Mouse (Mus musculus) fibroblast of lung, adult 2 months (primary cell): ENCODE results near the gene Lsp1.

ENCODE experiments used
- DNase-seq: peaks from one replicate; pipeline ENCODE4 v3.0.0-alpha.2; 2011; ENCODE audit warnings: low read depth

The Lsp1 gene

DNA sequence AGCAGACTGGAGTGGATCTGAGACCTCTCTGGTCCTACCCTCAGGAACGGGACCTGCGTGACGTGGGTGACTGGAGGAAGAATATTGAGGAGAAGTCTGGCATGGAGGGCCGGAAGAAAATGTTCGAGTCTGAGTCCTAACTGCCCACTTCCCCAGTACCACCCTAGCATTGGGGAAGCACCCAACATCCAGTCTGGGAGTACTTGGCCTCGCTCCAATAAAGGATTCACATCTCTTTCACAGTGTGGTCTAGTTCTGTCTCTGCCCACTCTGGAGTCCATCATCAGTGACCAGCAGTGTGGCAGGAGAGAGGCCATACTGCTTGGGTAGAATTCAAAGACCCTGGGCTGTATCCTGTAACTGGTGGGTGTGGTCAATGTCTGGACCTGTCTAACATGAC is 16.4 kb upstream of the Lsp1 start:
- DNase-seq = no peak

DNA sequence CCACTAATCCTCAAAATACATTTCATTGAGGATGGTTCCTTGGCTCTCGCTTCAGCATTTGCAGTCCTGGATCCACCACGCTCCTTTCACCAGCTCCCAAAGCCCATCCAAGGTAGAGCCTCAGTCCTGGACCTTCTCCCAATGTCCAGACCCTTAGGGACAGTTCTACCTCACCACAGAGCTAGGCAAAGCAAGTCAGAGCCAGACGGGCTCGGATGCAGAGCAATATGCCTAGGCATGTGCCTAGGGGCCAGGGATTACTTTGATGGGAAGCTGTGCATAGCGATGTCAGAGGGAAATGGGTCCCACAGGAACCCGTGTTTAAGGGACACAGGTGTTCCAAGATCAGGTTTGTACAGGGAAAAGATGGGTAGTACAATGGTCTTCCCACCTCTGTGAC is 15.3 kb upstream of the Lsp1 start:
- no peak for DNase-seq

DNA sequence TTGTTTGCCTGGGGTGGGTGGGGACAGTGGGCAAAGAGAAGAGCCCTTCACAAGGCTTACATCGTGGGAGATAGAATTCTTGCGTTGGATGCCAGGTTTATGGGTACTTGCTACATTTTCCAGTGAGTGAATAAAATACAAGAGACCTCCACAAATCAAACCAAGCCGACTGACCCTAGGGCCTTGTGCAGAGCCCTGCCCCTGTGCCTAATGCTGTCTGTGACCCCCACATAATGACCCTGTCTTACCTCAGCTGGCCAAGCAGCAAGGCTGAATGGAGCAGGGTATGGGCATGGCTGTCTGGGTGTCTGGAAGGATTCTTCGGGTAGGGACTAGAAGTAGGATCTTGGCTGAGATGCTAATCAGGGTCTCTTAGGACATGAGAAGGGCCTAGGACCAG is 14.3 kb upstream of the Lsp1 start:
- DNase-seq = no peak

DNA sequence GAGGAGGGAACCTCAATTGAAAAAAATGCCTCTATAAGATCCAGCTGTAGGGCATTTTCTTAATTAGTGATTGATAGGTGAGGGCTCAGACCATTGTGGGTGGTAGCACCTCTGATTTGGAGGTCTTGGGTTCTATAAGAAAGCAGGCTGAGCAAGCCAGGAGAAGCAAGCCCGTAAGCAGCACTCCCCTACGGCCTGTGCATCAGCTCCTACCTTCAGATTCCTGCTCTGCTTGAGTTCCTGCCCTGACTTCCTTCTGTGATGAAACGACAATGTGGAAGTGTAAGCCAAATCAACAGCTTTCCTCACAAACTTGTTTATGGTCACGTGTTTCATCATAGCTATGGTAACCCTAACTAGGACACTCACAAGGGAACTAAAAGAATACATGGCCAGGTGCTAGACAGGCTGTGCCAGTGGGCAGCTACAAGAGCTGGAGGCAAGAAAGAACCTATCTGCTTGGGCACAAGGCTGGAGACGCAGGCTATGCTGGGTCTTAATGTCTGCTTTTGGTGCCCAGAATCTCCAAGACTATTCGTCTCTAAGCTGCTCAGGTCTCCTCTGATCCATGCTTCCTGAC is 11.5 kb upstream of the Lsp1 start:
- DNase-seq = no peak

DNA sequence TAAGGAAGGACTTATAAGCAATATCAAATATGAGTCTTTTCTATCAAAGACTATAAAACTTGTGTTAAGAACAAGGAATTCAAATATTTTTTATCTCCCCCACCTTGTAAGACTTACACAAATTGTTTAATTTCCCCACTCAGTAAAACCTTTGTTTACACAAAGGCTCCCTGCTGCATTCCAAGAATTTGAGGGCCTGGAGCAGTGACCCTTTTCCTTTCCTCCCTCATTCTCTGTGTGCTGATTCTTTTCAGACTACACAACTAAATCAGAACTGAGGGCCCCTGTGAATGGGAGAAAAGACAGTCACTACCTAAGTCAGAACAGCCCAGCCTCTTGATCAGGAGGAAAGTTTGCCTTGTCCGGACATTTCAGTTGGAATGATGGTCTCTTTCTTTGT is 5.9 kb upstream of the Lsp1 start:
- no peak for DNase-seq

DNA sequence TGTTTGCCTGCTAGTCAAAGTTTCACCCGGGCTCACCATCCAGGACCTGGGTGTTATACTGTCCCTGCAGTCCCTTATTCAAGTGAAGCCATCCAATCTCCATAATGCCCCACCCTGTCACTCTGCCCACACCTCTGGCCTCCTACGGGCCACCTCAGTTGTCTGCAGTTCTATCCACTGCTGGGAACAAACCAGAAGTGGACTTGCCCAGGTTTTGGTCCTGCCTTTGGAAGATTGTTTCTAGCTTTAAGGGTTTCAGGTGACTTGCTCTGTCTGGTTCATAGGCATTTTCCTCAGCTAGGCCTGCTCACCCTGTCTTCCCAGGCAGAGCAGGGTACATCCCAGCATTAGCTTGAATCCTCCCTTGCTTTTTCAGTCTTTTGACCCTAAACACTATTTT is 5.4 kb upstream of the Lsp1 start:
- no peak for DNase-seq

DNA sequence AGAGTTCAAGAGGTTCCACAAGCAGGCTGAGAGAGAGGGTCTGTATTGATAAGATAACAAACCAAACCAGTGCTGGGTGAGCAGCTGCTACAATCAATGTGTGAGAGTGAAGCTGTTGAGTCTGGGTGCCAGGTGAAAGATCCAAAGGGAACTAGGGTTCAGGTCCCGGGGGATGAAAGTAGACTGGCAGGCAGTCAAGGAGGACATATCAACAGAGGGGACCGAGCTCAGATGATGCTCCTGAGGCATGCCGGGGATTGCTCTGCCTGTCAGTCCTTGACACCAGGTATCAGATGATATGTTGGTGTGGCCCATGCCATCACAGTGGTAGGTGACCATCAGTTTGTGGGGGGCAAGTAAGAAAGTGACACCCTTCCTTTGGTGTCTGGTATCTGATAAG is 3.8 kb upstream of the Lsp1 start:
- DNase-seq = no peak

DNA sequence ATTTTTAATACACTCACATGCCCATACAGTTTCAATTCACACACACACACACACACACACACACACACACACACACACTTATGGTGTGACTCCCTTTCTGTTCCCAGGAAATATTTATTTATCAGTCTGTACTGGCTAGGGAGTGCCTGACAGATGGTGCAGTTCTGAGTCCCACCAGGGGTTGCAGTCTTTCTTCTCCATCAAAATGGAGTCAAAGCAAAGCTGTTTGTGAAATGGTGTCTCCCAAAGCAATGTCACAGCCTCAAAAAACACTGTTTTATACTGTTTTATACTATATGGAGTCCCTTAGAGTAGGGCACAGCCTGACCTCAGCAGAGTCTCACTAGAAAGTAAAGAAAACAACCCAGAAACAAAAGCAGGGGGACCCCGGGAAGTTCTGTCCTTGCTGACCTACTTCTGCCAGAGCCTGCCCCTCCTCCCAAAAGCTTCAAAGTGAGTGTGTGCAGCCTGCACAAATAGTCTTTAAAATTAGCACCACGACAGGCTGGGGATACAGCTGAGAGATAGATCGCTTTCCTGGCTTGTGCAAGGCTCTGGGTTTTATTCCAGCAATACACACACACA is 3.3 kb upstream of the Lsp1 start:
- DNase-seq = no peak

DNA sequence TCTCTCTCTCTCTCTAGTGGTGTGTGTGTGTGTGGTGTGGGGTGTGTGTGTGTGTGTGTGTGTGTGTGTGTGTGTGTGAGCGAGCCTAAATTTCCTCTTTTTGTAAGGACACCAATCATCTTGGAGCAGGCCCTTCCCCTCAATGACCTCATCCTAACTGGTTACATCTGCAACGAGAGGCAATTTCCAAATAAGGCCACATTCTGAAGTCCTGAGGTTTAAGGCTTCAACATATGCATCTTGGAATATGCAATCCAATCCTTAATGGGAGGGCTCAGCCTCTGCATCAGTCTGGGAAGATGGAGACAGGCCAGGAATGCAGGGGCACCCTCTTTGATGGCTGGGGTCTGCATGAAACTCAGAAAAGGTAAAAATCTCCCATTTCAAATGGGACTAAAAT is 2.6 kb upstream of the Lsp1 start:
- DNase-seq = no peak

DNA sequence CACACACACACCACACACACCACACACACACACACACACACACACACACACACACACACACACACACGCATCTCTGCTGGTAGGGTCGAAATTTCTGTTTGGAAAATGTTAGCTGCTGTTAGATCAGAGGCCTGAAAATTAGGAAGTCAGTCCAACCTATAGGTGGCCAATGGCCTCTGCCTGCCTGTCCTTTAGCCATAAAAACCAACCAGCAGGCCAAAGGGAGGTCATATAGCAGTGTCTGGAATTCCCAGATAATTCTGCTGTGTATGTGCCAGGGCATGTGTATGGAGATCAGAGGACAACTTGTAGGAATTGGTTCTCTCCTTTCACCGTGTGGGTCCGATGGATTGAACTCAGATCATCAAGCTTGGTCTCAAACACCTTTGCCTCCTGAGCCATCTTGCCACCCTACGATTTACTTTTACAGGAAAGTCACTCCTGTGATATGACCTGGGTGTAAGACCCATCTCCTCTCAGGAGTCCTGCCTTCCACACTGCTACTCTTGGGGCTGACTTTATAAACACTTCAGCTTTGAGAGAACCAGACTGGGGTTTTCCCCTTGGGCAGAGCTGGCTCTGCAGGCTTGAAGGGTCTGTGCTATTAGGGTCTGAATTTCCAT is 1.8 kb upstream of the Lsp1 start:
- no peak for DNase-seq

DNA sequence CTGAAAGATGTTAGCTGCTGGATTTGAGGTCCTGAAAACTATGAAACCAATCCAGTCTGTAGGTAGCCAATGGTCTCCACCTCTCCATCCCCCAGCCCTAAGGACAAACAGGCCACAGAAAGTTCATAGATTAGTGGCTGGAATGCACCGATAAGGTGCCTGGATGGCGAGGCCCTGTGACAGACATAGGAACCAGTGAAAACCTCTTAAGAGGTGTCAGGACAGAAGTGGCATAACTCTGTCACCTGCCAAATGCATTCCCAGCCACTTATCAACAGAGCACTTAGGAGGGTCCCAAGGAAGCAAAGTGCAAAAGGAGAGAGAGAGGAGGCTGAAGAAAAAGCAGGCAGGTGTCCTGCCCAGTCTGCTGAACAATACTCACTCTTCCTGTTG is 1.3 kb upstream of the Lsp1 start:
- no peak for DNase-seq

DNA sequence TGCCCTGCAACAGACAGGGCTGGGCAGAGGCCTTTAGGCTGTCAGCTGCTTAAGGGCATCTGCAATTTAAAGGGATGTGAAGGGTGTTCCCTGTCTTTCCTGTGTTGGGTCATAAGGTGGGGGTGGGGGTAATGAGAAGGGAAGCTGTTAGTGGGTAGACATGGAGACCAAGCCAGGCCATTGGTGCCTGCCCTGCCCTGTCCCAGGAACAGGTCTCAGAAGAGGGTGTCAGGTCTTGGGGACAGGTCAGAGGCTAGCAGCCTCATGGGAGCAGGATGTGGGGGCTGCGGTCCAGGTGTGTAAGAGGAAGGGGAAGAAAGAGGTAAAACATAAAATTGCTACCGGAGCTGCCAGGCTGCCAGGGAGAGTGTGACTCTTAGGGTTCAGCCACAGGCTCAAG is 837 bp downstream of the Lsp1 start:
- no peak for DNase-seq

DNA sequence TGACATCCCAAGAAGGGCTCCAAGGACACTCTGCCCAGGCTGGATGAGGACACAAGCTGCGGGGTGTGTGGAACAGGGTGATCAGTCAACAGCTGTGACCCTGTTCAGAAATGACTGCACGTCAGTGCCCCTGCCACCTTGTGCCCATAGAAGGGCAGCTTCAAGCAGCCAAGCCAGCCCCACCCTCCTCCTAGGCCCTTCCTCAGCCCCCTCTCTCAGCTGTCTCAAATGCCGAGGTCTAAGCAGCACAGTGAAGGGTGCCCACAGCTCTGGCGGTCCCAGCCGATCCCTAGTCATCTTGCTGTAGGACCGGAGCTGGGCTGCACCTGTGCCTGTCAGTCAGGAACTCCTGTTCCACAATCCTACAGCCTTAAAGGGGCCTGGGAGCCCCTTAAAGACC is 1.6 kb downstream of the Lsp1 start:
- no peak for DNase-seq

DNA sequence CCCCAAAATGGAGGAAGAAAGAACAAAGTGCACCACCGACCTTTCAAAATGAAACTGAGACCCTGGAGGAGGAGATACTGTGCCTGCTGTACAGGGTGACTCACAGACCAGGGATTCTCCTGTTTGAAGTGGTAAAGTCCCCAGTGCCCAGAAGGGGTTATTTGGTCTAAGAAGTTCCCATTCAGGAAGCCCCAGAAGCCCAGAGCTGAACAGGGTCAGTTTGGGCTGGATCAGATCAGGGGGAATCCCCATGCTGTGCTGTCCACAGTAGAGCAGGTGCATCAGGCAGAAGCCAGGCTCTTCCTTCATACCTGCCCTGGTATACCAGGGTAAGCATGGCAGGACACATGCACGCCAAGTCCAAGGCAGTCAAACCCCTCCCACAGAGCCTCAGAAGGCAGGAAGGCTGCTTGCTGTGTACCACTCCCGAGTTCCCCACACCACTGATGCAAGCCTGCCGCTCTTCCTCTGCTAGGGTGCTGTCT is 2.0 kb downstream of the Lsp1 start:
- no peak for DNase-seq

DNA sequence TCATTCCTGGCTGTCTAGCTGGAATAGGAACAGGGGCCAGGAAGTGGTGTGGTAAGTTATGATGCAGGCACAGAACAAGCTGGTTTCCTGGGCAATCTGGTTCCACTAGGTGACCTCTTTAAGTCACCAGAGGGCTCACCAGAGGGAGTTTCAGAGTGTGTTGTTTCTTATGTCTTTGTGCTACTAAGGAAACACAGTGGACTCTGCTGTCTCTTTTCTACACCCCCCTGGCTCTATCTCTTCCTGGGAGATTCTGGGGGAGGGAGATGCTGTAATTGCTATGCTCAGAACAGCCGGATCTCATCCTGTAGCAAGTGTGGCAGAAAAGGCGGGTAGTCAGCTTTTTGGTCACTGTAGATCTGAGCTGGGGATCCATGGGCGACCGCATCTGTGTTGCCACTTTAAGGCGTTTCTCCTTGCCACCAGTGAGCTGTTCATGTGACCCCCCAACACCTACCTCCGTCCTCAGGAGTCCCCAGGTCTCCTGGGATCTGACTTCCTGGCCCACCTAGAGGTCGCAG is 9.6 kb downstream of the Lsp1 start:
- DNase-seq = peak; percentile 81

DNA sequence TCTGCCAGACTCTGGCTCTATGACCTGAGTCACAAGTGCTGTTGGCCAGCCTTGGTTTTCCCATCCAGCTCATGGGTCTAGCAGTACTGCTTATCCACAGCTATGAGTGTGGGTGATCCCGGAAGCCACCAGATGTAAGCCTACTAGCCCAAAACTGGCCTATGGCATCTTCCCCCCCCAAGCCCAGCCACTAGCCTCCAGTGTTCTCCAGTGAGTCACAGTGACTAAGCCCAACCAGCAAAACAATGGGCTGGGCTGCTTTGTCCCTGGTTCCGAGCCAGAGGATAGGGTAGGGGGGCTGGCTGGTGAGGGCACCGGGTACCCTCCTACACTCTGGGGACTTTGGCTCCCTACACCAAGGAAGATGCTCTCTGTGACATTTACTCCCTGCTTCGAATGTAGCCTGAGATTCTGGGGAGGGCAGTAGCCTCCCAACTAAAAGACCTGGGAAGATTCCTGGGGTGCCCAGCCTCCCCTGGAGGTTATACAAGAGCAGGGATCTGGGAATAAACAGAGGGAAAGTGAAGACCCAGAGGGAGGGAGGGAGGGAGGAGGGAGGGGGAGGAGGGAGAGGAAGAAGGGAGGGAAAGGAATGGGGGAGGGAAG is 10.3 kb downstream of the Lsp1 start:
- peak; percentile 98 for DNase-seq

DNA sequence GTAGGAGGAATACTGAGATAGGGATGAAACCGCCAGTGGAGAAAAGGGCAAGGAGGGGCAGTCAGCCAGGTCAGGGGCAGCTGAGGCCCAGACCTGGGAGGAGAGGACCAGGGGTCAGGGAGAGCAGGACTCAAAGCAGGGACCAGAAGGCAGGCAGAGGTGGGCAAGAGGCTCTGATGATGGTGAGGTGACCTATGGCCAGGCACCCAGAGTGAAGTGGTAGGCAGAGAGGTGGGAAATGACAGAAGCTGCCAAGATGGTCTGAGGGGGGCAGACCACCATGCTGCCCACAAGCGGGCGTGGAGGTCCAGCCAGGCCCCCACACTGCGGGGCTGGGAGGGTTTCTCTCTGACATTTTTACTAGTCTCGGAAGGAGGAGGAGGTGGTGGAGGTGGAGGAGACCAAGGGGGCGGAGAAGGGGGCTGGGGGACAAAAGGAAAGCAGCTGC is 10.8 kb downstream of the Lsp1 start:
- no peak for DNase-seq

DNA sequence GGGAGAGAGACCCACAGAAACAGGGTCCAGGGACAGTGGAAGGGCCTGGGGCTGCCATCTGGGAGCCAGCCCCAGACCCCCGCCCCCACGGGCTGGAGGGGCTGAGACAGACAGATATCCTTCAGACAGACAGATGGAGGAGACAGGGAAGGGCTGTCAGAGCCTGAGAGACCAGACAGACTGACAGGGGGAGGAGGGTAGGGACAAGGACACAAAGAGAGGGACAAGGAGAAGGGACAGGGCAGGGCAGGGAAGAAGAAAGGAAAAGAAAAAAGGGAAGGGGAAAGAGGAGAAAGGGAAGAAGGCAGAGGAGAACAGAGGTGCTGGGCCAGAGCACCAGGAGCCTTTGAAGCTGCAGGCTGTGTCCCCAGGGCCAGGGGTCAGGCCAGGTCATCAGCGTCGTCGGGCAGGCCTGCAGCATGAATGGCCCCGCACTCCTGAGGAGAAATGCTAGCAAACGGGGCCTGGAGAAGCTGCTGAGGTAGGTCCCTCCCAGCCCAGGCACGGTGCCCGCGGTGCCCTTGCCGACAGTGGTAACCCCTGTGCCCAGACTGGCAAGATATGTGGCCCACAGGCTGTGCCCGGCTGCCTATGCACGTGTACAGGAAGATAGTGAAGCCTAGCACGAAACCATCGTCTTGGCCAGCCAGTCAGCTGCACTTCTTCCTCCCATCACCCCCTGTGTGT is 11.4 kb downstream of the Lsp1 start:
- DNase-seq = no peak

DNA sequence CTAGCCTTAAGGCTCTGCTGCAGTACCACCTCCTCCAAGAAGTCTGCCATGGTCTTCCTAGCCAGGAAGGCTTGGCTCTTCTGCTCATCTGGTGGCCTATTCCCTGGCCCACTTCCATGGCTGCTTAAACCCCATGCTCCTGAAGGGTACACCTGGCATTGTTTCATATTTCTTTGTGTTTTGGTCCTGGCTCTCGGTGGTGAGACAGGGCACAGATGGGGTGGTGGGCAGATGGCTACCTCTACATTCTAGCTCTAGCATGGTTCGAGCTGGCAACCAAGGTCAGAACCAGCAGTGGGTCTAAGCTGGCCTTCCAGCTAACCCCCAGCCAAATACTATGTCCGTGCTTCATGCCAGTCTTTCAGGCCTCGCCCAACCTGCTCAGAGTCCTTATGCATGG is 12.3 kb downstream of the Lsp1 start:
- DNase-seq = no peak

DNA sequence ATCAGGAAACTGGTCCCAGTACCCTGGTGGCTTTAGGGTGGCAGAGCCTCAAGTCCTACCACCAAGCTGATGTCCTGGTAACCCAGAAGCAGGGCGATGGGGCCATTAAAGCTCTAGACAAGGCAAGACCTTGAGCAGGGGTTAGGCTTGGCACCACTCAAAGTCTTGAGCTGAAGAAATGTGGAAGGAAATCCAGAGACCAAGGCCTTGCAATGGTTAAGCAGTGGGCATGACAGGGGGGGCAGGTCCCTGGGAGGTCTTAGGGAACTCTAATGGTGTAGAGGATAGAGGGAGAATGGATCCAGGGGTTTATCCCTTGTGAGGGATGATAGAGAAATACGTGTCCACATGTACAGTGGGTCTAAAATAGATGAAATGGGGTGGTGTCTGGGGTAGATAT is 12.9 kb downstream of the Lsp1 start:
- DNase-seq = no peak

DNA sequence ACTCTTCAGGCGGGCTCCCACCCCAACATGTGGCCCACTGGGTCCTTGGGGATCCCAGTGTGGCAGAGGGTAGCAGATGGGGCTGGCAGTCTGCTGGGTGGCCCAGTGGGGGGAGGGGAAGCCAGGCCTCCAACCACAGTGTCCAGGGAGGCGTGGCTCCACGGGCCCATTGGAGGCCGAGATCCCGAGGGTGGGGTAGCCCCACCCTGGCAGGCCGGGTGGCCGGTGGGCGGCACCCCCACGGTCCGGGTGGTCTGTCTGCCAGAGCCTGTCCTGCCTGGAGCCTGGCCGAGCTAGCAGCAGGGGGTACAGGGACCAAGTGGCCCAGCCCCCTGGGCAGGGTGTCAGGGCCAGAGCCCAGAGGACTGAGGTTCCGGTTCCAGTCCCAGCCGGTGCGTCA is 14.2 kb downstream of the Lsp1 start:
- DNase-seq = peak; percentile 70

DNA sequence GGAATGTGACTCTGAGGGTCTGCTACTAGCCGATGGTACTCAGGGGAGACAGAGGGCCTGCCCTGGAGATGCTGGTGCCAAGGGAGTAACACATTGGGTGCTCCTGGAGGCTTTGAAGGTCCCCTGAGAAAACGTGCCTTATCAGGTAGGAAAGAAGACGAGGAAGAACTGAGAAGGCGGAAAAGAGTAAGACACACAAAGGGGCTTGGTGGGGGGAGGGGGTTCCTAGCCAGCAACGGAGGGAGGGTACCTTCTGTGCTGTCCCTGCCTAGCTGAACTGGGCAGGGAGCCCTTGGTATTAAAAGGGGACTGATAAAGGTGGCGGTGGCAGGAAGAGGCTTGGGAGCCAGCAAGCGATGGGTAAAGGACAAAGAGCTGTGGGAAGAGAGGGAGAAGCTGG is 15.0 kb downstream of the Lsp1 start:
- no peak for DNase-seq

DNA sequence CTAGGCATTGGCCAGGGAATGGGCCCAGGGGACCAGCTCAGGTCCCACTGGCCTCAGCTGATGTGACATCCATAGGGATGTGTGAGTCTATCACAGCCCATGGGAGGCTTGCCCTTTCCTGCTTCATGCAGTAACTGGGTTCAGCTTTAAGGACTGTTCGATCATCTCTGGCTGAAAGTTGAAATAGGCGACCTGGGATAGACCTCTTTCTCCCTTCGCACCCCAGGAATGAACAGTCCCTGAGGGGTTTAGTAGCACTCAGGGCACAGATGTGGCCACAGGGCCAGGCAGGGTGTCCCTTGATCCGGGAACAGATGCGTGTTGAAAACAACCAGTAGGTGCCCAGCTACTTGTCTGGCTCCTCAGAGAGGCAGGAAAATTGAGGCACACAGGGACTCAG is 15.7 kb downstream of the Lsp1 start:
- DNase-seq = no peak
